Mouse (Mus musculus) heart, adult 9 months (tissue): Measurements from ENCODE around the gene Vmn1r46.
"Not testable (repeated sequence)": the region's sequence is repeated elsewhere in the genome, so short reads cannot be mapped to it uniquely, and the experiment has no call there.

Experiments used
- DNase-seq, 2 experiments: peaks; one replicate each; pipeline ENCODE4 v3.0.0; 2022; ENCODE audit warnings: low spot score in 2 of 2

The Vmn1r46 gene

GRCm38 (mm10) chr6:89969013-89969412, at the start of gene Vmn1r46:
Gene Vmn1r46 (plus strand): TSS chr6:89969313.
- no peak for DNase-seq

- not testable (repeated sequence) for DNase-seq
These were observed 28.6 kb upstream of the Vmn1r46 start, which contains the start of gene Vmn1r45 for GRCm38 (mm10) chr6:89940498-89940897. Gene Vmn1r45 (minus strand): TSS chr6:89940598.

- DNase-seq = no peak
These were observed 28.2 kb upstream of the Vmn1r46 start for GRCm38 (mm10) chr6:89940926-89941325.

- DNase-seq = no peak
These were observed 15.6 kb upstream of the Vmn1r46 start for GRCm38 (mm10) chr6:89953556-89953955.

- DNase-seq = no peak
These were observed 2.8 kb upstream of the Vmn1r46 start for GRCm38 (mm10) chr6:89966341-89966740.

GRCm38 (mm10) chr6:89985989-89986388, 16.9 kb downstream of the Vmn1r46 start:
- DNase-seq = no peak

- not testable (repeated sequence) for DNase-seq
These were observed 46.7 kb downstream of the Vmn1r46 start, which contains the start of gene Vmn1r47 for GRCm38 (mm10) chr6:90015847-90016246. Gene Vmn1r47 (plus strand): TSS chr6:90016147.
